Mouse (Mus musculus) heart, postnatal 25 days (tissue): ENCODE data around the gene Lpp. TPM values are rescaled to one million over a fixed set of nuclear protein-coding genes. Genes with fewer than 3 reads are reported as not detected.

Experiments used
- DNase-seq: peaks from one replicate; pipeline ENCODE4 v3.0.0; 2022; ENCODE audit warnings: low spot score
- intact Hi-C: fragments of 180-260 bp; cut with DNase I; formaldehyde crosslinking; loops from one replicate; pipeline ENCODE4 v1.15.1; 2025
- total RNA-seq, 2 experiments: library from RNA; stranded (reverse); gene quantifications; 2 replicates each; pipeline ENCODE4 v1.2.3; 2021

Lpp gene
- total RNA-seq, 2 experiments from 2014 or later = 32.7 to 40.5 TPM

DNA sequence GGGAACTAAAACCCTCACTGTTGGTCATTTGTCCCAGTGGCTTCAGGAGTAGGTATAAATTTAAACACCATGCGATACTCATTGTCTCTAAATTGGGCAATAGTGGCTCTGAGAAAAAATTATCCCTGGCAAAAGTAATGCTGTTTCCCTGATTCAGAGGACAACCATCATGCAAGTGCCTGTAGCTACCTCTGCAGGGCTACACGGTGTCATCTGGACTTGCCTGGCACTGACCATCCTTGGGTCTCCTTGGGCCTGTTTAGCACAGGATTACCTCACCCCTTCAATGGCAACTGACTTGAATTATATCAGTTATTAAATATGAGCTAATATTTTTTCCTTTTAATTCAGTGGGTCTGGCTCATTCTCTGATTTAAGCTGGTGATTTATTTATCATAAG is 70.5 kb downstream of the Lpp start:
- intact Hi-C loops = no loop called here

DNA sequence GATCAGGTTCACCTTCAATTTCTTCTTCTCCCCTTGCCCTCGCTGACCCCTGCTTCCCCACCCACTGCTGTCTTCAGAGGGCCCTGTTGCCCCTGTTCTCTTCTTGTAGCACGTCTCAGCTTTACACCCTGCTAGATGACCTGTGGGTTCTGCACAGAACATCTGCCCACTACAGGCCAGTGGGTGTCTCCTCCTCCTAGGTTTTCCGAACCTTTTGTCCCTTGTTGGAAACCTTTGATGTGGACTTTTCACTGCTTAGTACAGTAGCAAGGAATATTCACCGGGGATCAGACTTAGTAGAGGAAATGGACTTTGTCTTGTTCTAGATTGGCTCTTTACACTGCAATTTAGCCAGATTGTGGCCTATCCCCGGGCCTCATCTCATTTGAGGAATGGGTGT is 71.1 kb downstream of the Lpp start:
- DNase-seq = no peak
- intact Hi-C loops = no loop called here

More for the DNA sequence above, 70.5 kb downstream of the Lpp start:
- no peak for DNase-seq

DNA sequence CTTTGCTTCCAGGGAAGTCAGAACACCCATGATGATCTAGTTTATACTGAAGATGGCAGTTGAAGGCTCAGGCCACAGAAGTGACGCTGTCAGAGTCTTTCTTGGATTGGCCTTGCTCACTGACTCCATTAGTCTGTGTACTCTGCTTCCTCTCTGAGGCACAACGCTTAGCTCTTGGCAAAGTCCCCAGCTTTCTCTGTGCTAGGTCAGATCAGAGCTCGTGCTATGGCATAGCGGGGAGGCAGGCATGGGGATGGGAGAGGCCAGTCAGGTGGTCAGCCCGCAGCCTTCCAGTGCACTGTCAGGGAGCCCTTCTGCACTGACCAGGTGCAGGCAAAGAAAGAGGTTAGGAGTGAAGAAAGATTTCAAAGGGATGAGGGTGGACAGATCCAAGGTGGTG is 72.3 kb downstream of the Lpp start:
- DNase-seq = no peak
- intact Hi-C loops = no loop called here

DNA sequence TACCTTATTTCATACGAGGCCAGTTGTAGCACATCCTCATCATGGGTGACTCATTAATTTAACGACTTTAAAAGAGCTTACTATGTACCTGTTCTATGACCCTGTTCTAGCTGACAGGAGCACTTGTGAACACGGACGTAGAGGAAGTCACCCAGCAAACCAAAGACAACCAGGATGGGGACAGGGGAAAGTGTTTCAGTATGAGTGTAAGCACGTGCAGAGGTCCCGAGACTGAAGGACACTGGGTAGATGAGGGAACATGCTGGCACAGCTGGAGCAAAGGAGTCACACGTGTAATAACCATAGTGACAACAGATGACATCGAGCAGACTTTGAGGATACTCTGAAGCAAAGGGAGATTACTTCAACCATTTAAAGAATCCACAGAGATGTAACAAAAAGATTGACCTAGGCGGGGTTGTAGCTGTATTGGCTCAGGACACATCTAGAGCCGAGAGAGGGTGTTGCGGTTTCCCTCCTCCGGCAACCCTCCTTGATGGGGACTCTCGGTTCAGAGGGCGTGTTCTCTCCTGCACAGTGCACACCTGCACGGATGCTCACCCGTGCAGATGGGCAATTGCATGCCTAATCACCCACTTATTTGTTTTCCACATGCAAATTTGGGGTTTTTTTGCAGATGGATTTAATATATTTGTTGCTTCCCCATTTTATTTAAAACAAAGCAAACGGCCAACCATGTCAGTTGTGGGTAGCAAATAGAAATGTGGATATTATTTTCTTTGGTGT is 74.4 kb downstream of the Lpp start:
- DNase-seq = no peak
- intact Hi-C loops = no loop called here

DNA sequence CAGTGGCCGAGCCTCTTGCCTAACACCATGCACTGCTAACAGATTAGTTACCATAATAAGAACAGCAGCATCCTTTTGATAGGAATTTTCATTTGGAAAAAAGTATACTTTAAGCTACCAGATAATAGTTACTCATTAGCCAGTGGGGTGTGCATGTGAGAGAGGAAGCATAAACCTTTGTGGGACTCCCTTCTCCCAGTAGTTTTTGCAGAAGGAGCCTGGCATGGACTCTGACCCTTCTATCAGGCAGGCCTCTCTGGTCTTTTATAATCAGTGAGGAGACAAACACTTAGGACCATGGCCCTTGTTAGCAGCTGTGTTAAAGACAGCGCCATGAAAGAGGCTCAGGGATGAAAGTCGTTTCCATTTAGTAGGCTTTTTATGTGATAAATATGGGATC is 76.0 kb downstream of the Lpp start:
- DNase-seq = no peak
- intact Hi-C loops = no loop called here

DNA sequence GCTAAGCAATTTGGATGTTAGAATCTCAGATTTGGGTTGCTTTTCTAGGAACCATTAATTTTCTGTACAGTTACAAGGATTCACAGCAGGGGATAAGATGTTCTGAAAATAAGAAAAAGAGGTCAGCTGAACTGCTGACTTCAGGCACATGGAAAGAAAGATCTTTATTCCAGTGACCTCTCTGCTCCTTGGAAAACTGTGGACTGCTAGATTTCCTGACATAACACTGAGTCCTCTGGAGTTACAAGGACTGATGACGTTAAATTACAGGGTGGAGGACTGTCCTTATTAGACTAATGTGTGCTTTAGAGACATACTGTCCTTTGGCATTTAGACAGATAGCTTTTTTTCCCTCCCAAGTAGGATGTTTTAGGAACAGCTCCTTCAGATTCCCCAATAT is 77.3 kb downstream of the Lpp start:
- intact Hi-C loops = no loop called here
- DNase-seq = no peak

DNA sequence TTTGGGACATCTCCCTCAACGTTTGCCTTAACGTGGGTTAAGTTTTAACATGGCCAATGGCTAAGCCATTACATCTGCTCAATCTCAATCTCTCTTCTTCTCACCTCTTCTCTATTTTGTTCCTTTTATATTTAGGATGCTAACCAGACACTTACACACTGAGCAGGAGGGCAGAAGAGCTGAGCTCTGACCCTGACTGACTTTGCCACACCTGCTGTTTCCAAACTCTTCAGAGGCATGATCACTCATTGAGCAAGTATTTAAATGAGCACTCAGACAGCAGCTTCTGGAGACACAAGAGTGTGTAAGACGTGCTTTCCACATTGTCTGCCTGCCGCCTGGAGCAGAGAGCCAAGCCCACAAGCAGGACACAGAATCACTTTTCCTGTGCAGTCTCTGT is 77.7 kb downstream of the Lpp start:
- DNase-seq = no peak
- intact Hi-C loops = no loop called here

DNA sequence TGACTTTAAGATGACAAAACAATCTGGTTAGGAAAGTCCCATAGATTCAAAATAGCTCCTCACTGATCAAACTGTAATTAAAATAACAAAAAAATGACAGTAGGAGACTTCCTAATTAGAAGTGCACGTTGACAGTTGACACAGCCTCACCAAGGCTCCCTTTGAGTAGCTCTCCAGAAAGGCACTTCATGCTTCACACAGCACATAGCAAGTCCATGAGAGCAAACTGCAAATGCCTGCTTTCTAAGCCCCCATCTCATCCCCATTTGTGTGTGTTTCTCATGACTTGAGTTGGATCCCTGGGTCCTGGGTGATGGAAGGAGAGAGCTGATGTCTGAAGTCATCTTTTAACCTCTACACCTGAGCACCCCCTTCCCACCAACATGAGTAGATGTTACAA is 78.5 kb downstream of the Lpp start:
- intact Hi-C loops = no loop called here
- DNase-seq = no peak

DNA sequence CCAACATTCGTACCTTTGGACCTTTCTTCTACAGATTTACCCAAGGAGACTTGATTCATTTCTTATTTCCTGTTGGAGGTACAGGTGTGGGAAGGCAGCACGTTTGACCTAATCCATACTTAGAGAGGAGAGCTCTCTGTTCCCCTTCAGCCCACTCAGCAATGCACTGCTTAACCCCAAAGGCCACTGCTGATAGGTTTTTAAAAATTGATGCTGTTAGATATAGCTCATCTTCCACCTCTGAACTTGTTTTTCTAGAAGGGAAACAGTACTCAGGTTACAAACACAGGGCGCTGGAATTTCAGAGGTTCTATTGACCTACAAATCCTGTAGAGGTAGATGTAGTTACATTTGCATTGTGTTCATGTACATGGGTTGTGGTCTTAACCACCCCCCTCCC is 80.7 kb downstream of the Lpp start:
- no peak for DNase-seq
- intact Hi-C loops = no loop called here

DNA sequence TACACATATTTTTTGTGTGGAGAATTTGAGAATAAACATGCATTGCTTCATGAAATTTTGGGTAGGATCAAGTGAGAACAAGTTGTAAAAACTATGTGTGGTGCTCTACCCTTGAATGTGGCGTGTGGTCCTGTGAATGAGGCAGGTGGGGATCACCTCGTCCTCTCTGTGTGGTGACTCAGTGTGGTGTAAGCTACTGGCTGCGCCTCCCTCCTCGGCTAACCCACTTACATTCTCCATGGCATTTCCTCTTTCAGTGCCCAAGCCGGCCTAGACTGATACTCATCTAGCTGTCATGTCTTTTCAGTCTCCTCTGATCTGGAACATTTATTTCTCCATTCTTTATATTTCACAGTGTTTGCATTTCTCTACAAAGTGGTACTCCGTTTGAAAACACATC is 81.5 kb downstream of the Lpp start:
- intact Hi-C loops = no loop called here
- no peak for DNase-seq

DNA sequence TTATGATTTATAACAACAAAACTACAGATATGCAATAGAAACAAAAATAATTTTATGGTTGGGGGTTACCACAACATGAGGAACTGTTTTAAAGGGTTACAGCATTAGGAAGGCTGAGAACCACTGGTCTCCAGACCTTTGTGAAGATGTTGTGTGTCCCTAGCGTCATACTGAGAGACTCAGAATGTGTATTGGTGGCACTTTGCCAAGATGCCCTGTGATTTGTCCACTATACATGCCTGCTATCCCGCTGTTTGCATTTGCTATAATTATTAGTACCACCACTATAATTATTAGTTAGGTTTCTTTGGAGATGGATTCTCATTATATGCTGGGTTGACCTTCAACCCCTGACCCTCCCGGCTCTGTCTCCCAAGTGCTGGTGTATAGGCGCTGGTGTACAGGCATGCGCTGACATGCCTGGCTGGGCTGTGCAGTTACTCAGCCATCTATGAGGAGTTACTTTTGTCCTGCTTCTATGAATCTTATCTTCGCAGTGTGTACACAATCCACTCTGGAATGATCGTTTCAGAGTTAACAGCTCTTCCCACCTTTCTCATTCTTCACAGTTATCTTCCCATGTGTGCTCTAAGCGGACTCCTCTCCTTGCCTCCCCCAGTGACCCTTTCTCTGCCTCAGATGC is 82.1 kb downstream of the Lpp start:
- intact Hi-C loops = no loop called here
- DNase-seq = no peak

DNA sequence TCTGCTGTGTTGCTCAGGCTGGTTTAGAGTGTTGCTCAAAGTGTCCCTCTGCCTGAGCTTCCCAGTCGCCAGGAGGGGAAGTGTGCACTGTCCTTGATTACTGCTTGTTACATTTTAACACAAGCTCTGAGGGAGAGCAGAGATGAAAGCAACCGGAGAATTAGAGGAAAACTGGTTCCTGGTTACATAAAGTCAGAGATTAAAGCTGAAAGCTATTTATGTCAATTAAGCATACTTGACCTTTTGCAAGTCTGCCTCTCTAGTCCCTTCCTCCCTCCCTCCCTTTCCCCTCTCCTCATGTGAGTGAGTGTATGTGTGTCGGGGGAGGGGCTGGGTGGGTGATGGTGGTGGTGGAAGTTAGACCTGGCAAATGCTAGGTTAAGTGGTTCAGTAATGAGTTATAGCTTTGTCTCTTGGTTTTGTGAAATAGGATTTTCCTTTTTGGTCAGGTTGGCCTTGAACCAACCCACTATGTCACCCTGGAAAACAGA is 83.6 kb downstream of the Lpp start:
- intact Hi-C loops = no loop called here
- no peak for DNase-seq

DNA sequence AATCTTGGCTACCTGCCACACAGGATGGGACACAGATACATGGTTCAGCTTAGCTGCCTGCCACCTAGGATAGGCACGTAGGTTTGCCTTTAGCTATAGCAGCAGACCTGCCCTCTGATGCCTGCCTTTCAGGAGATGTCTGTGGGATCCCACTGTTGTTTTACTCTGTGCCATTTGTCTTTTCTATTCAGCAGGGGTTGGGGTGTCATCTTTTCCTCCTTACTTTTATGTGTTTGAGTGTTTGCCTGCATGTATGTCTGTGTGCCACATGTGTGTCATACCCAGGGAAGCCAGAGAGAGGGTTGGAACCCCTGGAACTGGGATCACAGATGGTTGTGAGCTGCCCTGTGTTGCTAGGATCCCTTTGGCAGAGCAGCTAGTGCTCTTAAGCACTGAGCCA is 84.7 kb downstream of the Lpp start:
- intact Hi-C loops = no loop called here
- DNase-seq = no peak

DNA sequence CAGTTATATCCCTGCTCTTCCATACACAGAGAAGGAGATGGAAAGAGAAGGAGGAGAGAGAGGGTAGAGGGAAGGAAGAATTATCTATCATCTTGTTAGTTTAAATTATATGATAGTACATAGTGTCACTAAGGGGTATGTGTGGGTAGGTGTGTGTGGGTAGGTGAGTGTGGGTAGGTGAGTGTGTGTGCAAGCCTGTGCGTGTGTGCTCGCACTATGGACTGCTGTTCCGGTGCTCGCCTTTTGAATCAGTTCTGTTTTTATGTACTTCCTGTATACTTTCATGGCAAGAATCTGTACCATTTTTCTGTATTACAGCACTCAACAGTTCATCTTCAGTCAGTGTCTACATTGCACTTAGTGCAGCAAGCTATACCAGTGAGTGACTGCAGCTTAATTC is 85.5 kb downstream of the Lpp start:
- intact Hi-C loops = no loop called here
- DNase-seq = no peak

DNA sequence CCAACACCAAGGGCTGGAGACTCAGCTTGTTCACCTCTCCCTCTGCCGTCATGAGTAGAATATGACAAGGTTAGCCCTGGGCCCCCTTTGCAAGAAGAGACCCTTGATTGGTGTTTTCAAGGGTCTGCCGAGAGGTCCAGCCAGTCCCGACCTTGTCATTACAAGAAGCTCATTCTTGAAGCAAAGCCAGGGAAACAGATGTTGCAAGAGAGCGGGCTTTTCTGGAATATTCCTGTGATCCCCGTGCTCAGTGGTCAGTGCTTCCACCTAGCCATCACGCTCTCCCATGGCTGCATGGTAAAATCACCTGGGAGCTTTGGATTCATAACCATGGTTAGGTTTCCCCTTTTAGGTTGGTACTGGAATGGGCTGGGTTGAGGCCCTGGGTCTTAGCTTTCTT is 89.3 kb downstream of the Lpp start:
- intact Hi-C loops = loop anchor here (5.0 kb wide), 2 partner anchors 85 to 135 kb away; no protein-coding TSS in a partner anchor
- no peak for DNase-seq

DNA sequence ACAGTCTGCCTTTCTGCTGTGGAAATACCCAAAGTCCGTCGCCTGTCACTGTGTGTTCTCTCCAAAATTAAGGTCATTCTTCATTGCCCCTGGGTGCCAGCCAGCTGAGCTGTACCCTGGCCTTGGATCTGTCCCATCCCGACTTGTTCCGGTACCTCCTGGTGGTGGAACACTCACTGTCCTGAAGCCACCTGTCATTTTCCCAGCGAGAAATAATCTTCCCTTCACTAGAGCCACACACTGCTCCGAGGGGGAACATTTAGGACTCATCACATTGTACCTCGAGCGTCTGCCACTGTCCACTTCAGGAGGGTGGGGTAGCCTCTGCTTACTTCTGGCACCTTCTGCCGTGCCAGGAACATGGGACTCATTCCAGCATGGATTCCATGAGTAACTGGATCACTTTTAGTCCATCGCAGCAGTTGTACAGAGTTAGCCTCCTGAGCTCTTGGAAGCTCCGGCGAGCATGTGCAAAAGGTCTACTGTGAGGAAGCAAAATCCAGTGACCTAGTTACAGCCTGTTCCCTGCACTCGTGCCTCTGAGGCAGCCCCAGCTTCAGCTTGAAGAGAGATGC is 90.3 kb downstream of the Lpp start:
- peak; percentile 35 for DNase-seq
- intact Hi-C loops = loop anchor here (5.0 kb wide), 2 partner anchors 86 to 136 kb away; no protein-coding TSS in a partner anchor

DNA sequence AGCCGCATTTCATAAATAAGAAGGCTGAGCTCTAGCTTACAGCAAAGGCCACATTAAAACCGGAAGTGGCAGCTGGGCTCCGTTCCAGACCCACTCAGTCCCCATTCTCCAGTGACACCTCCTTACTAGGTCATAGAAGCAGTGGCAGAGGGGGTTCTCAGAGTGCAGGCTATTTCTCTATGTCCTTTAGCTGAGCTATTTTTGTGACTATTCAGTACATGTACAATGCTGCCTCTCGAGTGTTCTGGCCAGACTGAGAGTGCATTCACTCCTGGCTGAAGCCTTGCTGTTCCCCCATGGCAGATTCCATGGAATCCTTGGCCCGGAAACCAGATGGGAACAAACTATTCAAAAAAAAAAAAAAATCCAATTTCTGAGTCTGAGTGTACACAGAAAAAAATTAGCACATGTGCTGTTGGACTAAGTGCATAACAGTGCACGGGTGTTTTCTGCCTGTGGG is 94.5 kb downstream of the Lpp start:
- DNase-seq = peak; percentile 59
- intact Hi-C loops = no loop called here

DNA sequence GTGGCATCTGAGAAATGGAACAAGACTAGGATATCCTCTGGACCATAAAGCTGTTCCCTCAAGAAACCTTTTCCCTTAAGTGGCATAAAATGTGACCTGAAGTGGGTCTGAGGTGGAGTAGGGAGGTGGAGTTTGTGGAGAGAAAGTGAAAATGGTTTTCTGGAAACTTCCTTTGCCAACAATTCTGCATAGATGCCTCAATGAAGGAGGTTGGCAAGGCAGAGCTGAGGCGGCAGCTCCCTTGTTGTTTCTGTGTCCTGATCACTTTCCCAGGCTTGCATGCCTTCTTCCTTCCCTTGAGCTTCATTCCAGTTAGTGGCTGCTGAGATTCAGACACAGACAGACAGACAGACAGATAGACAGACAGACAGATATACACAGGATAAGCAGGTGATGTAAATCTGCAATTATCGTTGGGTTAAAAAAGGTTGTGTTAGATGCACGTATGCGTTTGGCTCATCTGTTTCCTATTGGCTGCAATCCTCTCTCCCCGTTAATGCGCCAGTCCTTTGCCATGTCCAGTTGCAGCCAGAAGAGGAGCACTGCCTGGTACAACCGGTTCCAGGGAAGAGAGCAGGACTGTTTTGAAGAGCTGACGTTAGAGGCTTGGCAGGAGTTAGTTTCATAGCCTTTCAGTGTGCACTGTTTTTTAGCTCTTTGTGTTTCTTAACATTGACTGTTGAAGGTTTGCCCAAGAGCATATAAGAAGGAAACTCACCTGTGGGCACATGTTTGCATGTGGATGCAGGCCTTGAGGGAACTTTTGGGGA is 96.4 kb downstream of the Lpp start:
- intact Hi-C loops = loop anchor here (5.0 kb wide), 3 partner anchors 207 to 573 kb away; partner anchors contain the start of genes Bcl6 and Gm37419
- DNase-seq = no peak

DNA sequence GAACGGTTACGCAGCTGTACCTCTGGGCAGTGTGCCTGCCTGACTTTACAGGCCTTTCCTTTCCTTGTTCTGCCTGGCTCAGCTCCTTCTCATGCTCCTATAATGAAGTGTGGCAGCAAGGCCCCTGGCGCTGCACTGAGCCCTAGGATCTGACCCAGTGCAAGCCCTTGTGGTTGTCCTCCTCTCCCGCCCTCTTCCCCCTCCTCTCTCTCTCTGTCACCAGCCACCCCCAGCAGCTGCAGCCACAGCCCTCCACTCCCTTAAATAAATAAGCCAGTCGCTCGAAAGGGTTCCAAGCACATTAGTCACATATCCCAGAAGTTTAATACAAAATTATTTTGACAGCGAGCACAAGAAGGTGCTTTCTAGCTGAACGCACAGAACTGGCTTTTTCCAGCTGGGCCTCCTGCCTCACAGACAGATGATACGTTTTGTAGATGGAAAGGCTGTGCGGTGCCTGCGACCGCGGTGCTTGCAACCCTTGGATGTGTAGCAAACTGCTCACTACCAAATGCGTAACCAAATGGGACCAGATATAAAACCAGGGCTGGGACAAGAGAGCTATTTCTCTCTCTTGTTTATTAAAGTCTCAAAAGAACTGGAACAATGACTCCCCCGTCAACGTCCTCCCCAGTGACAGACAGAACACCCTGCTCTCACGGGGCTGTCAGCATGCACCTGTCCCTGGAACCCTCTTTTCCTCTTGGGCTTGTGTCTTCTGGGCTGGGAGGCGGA is 97.6 kb downstream of the Lpp start:
- intact Hi-C loops = loop anchor here (5.0 kb wide), 3 partner anchors 209 to 571 kb away; partner anchors contain the start of genes Bcl6 and Gm37419
- no peak for DNase-seq

DNA sequence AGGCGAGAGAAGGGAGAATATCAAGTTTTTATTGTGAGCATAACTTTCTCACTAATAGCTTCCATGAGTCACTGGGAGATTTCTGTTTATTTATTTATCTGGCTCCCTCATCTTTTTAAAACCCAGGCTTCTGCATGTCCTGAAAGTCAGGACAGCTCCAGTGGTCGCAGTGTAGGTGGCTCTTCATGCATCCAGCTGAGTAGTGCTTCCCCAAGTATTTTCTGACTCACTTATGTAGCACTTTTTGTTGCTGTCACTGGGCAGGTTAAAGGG is 98.1 kb downstream of the Lpp start:
- intact Hi-C loops = loop anchor here (5.0 kb wide), 3 partner anchors 209 to 571 kb away; partner anchors contain the start of genes Bcl6 and Gm37419
- no peak for DNase-seq
